Mouse (Mus musculus): ENCODE results near the gene Cdh24. TPM values are rescaled to one million over a fixed set of nuclear protein-coding genes. Genes with fewer than 3 reads are reported as not detected.

Gene Cdh24
- polyA plus RNA-seq, 1 experiment from 2014 or later: 6.8 TPM

GRCm38 (mm10) chr14:54647900-54648299 lies 6.7 kb upstream of the Cdh24 start:
- H3K4me1 ChIP-seq (ENCODE audit: control insufficient read depth, insufficient read depth, low read length): peaks cover 9% of the 10 kb centered on the region; the same call in 1 of the 2 replicates
- 86% methylated on average over 4 of the region's 4 CpGs for WGBS
- H3K27ac ChIP-seq (ENCODE audit: low read depth, low read length): no peak overlapping the region
- H3K9me3 ChIP-seq (ENCODE audit: control insufficient read depth, low read length): no peaks in the 10 kb centered on the region
- DNase-seq (ENCODE audit: low spot score) (no peak), ATAC-seq (ENCODE audit: insufficient read depth, low FRiP score, low TSS enrichment) (no peak)
- no peak overlapping the region for H3K4me2 ChIP-seq (ENCODE audit: low read depth)
- H3K4me3 ChIP-seq (ENCODE audit: low read depth, low read length): no peak overlapping the region
- no peaks in the 10 kb centered on the region for H3K27me3 ChIP-seq (ENCODE audit: control insufficient read depth, insufficient read depth, low read length)
- no peak overlapping the region for H3K9ac ChIP-seq (ENCODE audit: low read length)
- H3K36me3 ChIP-seq (ENCODE audit: control insufficient read depth, insufficient read depth, low read length): peaks cover 55% of the 10 kb centered on the region

GRCm38 (mm10) chr14:54646898-54647636 lies 5.9 kb upstream of the Cdh24 start:
- no peak overlapping the region for H3K4me3 ChIP-seq (ENCODE audit: low read depth, low read length)
- H3K27me3 ChIP-seq (ENCODE audit: control insufficient read depth, insufficient read depth, low read length): no peaks in the 10 kb centered on the region
- no peak overlapping the region for H3K4me2 ChIP-seq (ENCODE audit: low read depth)
- H3K27ac ChIP-seq (ENCODE audit: low read depth, low read length): no peak overlapping the region
- ATAC-seq (ENCODE audit: insufficient read depth, low FRiP score, low TSS enrichment) (no peak), DNase-seq (ENCODE audit: low spot score) (no peak)
- peaks cover 55% of the 10 kb centered on the region for H3K36me3 ChIP-seq (ENCODE audit: control insufficient read depth, insufficient read depth, low read length)
- H3K9me3 ChIP-seq (ENCODE audit: control insufficient read depth, low read length): no peaks in the 10 kb centered on the region
- no peak overlapping the region for H3K9ac ChIP-seq (ENCODE audit: low read length)
- 95% methylated on average over 8 of the region's 8 CpGs for WGBS
- peaks cover 5% of the 10 kb centered on the region; the same call in 1 of the 2 replicates for H3K4me1 ChIP-seq (ENCODE audit: control insufficient read depth, insufficient read depth, low read length)

GRCm38 (mm10) chr14:54646455-54646854 lies 5.3 kb upstream of the Cdh24 start:
- DNase-seq (ENCODE audit: low spot score) (no peak), ATAC-seq (ENCODE audit: insufficient read depth, low FRiP score, low TSS enrichment) (no peak)
- Histone ChIP-seq H3K4me1 (ENCODE audit: control insufficient read depth, insufficient read depth, low read length) (no peaks in the 10 kb centered on the region), H3K9ac (ENCODE audit: low read length) (no peak overlapping the region), H3K27me3 (ENCODE audit: control insufficient read depth, insufficient read depth, low read length) (no peaks in the 10 kb centered on the region), H3K27ac (ENCODE audit: low read depth, low read length) (no peak overlapping the region), H3K36me3 (ENCODE audit: control insufficient read depth, insufficient read depth, low read length) (peaks cover 55% of the 10 kb centered on the region), H3K4me2 (ENCODE audit: low read depth) (no peak overlapping the region), H3K9me3 (ENCODE audit: control insufficient read depth, low read length) (no peaks in the 10 kb centered on the region), H3K4me3 (ENCODE audit: low read depth, low read length) (no peak overlapping the region)
- 96% methylated on average over 17 of the region's 17 CpGs for WGBS

GRCm38 (mm10) chr14:54644294-54644693 lies 3.1 kb upstream of the Cdh24 start:
- H3K4me3 ChIP-seq (ENCODE audit: low read depth, low read length): no peak overlapping the region
- WGBS: 97% methylated on average over 9 of the region's 9 CpGs
- H3K4me2 ChIP-seq (ENCODE audit: low read depth): no peak overlapping the region
- H3K9me3 ChIP-seq (ENCODE audit: control insufficient read depth, low read length): no peaks in the 10 kb centered on the region
- no peak overlapping the region for H3K9ac ChIP-seq (ENCODE audit: low read length)
- no peaks in the 10 kb centered on the region for H3K27me3 ChIP-seq (ENCODE audit: control insufficient read depth, insufficient read depth, low read length)
- no peak for ATAC-seq (ENCODE audit: insufficient read depth, low FRiP score, low TSS enrichment)
- peaks cover 39% of the 10 kb centered on the region for H3K36me3 ChIP-seq (ENCODE audit: control insufficient read depth, insufficient read depth, low read length)
- peaks cover 9% of the 10 kb centered on the region; the same call in 1 of the 2 replicates for H3K4me1 ChIP-seq (ENCODE audit: control insufficient read depth, insufficient read depth, low read length)
- no peak overlapping the region for H3K27ac ChIP-seq (ENCODE audit: low read depth, low read length)
- no peak for DNase-seq (ENCODE audit: low spot score)

- WGBS: 85% methylated on average over 2 of the region's 2 CpGs
- ATAC-seq (ENCODE audit: insufficient read depth, low FRiP score, low TSS enrichment): no peak
- Histone ChIP-seq H3K9me3 (ENCODE audit: control insufficient read depth, low read length) (no peaks in the 10 kb centered on the region), H3K36me3 (ENCODE audit: control insufficient read depth, insufficient read depth, low read length) (peaks cover 32% of the 10 kb centered on the region), H3K4me1 (ENCODE audit: control insufficient read depth, insufficient read depth, low read length) (peaks cover 9% of the 10 kb centered on the region; the same call in 1 of the 2 replicates), H3K27me3 (ENCODE audit: control insufficient read depth, insufficient read depth, low read length) (no peaks in the 10 kb centered on the region), H3K4me2 (ENCODE audit: low read depth) (no peak overlapping the region), H3K4me3 (ENCODE audit: low read depth, low read length) (no peak overlapping the region), H3K27ac (ENCODE audit: low read depth, low read length) (no peak overlapping the region), H3K9ac (ENCODE audit: low read length) (no peak overlapping the region)
- no peak for DNase-seq (ENCODE audit: low spot score)
Observed at GRCm38 (mm10) chr14:54643011-54643410, 1.8 kb upstream of the Cdh24 start.

GRCm38 (mm10) chr14:54642224-54642944 lies 1.2 kb upstream of the Cdh24 start:
- DNase-seq (ENCODE audit: low spot score): no peak

GRCm38 (mm10) chr14:54640946-54641304 lies 239 bp downstream of the Cdh24 start, which contains the start of gene Gm17606:
TSS of gene Gm17606 (plus strand) at chr14:54640952.
- ATAC-seq (ENCODE audit: insufficient read depth, low FRiP score, low TSS enrichment): peak; percentile 17
- H3K4me3 ChIP-seq (ENCODE audit: low read depth, low read length): peak within 1 kb of the TSS; percentile 76
- peak within 1 kb of the TSS; percentile 77 for H3K27ac ChIP-seq (ENCODE audit: low read depth, low read length)
- DNase-seq (ENCODE audit: low spot score): no peak
- WGBS: under 1% methylated on average over 28 of the region's 28 CpGs
- H3K9ac ChIP-seq (ENCODE audit: low read length): peak within 1 kb of the TSS; percentile 92
- peaks cover 26% of the 10 kb centered on the region for H3K36me3 ChIP-seq (ENCODE audit: control insufficient read depth, insufficient read depth, low read length)
- H3K4me1 ChIP-seq (ENCODE audit: control insufficient read depth, insufficient read depth, low read length): peaks cover 9% of the 10 kb centered on the region; the same call in 1 of the 2 replicates
- no peaks in the 10 kb centered on the region for H3K9me3 ChIP-seq (ENCODE audit: control insufficient read depth, low read length)
- no peaks in the 10 kb centered on the region for H3K27me3 ChIP-seq (ENCODE audit: control insufficient read depth, insufficient read depth, low read length)
- peak within 1 kb of the TSS; percentile 97 for H3K4me2 ChIP-seq (ENCODE audit: low read depth)

More at GRCm38 (mm10) chr14:54642224-54642944, 1.2 kb upstream of the Cdh24 start:
- Histone ChIP-seq H3K9me3 (ENCODE audit: control insufficient read depth, low read length) (no peaks in the 10 kb centered on the region), H3K27ac (ENCODE audit: low read depth, low read length) (no peak overlapping the region), H3K36me3 (ENCODE audit: control insufficient read depth, insufficient read depth, low read length) (peaks cover 32% of the 10 kb centered on the region), H3K4me2 (ENCODE audit: low read depth) (no peak overlapping the region), H3K27me3 (ENCODE audit: control insufficient read depth, insufficient read depth, low read length) (no peaks in the 10 kb centered on the region), H3K4me1 (ENCODE audit: control insufficient read depth, insufficient read depth, low read length) (peaks cover 9% of the 10 kb centered on the region; the same call in 1 of the 2 replicates), H3K4me3 (ENCODE audit: low read depth, low read length) (no peak overlapping the region), H3K9ac (ENCODE audit: low read length) (no peak overlapping the region)
- WGBS: 81% methylated on average over 25 of the region's 25 CpGs
- ATAC-seq (ENCODE audit: insufficient read depth, low FRiP score, low TSS enrichment): no peak

GRCm38 (mm10) chr14:54640121-54640520 lies 1.0 kb downstream of the Cdh24 start:
- H3K4me3 ChIP-seq (ENCODE audit: low read depth, low read length): peak overlapping the region; percentile 76
- H3K9me3 ChIP-seq (ENCODE audit: control insufficient read depth, low read length): no peaks in the 10 kb centered on the region
- ATAC-seq (ENCODE audit: insufficient read depth, low FRiP score, low TSS enrichment) (no peak), DNase-seq (ENCODE audit: low spot score) (no peak)
- H3K27me3 ChIP-seq (ENCODE audit: control insufficient read depth, insufficient read depth, low read length): no peaks in the 10 kb centered on the region
- peak overlapping the region; percentile 97 for H3K4me2 ChIP-seq (ENCODE audit: low read depth)
- WGBS: 20% methylated on average over 4 of the region's 4 CpGs
- H3K36me3 ChIP-seq (ENCODE audit: control insufficient read depth, insufficient read depth, low read length): peaks cover 18% of the 10 kb centered on the region
- peak overlapping the region; percentile 48 for H3K9ac ChIP-seq (ENCODE audit: low read length)
- peaks cover 9% of the 10 kb centered on the region; the same call in 1 of the 2 replicates for H3K4me1 ChIP-seq (ENCODE audit: control insufficient read depth, insufficient read depth, low read length)
- no peak overlapping the region for H3K27ac ChIP-seq (ENCODE audit: low read depth, low read length)
